Mouse (Mus musculus) urinary bladder, postnatal 4 days (tissue): ENCODE measurements around the gene Tdpoz5.
A peak's percentile ranks its signal among the peaks of the same experiment; 100 is the strongest.
"Not testable (repeated sequence)": the region's sequence is repeated elsewhere in the genome, so short reads cannot be mapped to it uniquely, and the experiment has no call there.

Experiments used
- DNase-seq, 2 experiments: peaks; one replicate each; pipeline ENCODE4 v3.0.0; 2021 to 2022; ENCODE audit warnings: low spot score in 2 of 2

Gene Tdpoz5

DNA sequence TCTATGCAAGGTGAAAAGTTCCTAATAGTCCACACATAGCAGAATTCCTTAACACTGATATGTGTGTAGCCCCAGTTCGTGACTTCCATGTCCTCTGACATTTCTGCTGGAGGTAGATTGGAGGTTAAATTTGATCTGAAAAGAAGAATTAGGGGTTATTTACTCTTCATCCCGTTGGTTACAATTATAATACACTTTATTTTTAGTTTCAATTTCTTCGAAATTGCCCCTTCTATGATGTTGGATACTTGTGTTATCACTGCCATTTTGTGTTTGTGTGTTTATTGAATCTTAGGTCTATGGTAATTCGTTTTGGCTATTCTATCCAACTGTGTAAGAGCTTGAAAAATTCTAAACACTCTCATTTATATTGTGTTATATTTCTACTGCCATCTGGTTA is at the start of gene Tdpoz5:
TSS of gene Tdpoz5 (minus strand) at position 101 of the 400 bp plus-strand sequence.
- DNase-seq = not testable (repeated sequence)

GRCm38 (mm10) chr3:93968938-93969337 is 7.8 kb upstream of the Tdpoz5 start:
- DNase-seq = peak in 1 of 2 experiments; percentile 55

- DNase-seq = not testable (repeated sequence)
Measured at GRCm38 (mm10) chr3:93943443-93943842, 17.7 kb downstream of the Tdpoz5 start, which contains the start of gene Gm9117. Gene Gm9117 (minus strand): TSS chr3:93943543.

GRCm38 (mm10) chr3:93938386-93938785 is 22.7 kb downstream of the Tdpoz5 start:
- DNase-seq = not testable (repeated sequence)
